Mouse (Mus musculus) ES-E14 (cell line): Measurements from ENCODE around the gene Sh2b3.

ENCODE experiments used
- CHD2 ChIP-seq: IDR thresholded peaks from 2 replicates; pipeline ENCODE4 v1.6.1; 2014; ENCODE audit warnings: mild to moderate bottlenecking, low read depth, low read length, inconsistent platforms
- HCFC1 ChIP-seq: IDR thresholded peaks from 2 replicates; pipeline ENCODE4 v1.6.1; 2012; ENCODE audit warnings: low read length, inconsistent platforms, borderline replicate concordance; ENCODE audit not compliant: insufficient read depth
- MAFK ChIP-seq: IDR thresholded peaks from 2 replicates; pipeline ENCODE4 v1.6.1; 2014; ENCODE audit warnings: mild to moderate bottlenecking, low read depth, low read length, inconsistent platforms; ENCODE audit not compliant: insufficient read depth
- ZNF384 ChIP-seq: IDR thresholded peaks from 2 replicates; pipeline ENCODE4 v1.6.1; 2012; ENCODE audit warnings: low read depth, low read length, inconsistent platforms

- no peak for TF ChIP-seq MAFK
- no peak for TF ChIP-seq CHD2
- TF ChIP-seq ZNF384 = no peak
- TF ChIP-seq HCFC1 = no peak
Observed at GRCm38 (mm10) chr5:121810331-121811151, 26.9 kb downstream of the Sh2b3 start.
